ENCODE assay signal across 28 mouse cellular contexts in genomic region chr6:100030522-100030921, GRCm38 (mm10).
DNase-seq lines count a peak whose midpoint lies in the region; ATAC-seq and TF ChIP-seq lines count a peak whose summit lies in the region.
"Had no signal": no experiment of that assay in that cellular context is flagged by ENCODE, and none has a peak within 500 bp of the region (broad histone marks: within the 10 kb centered on the region; RNA-seq: fewer than 3 reads in every experiment).

No protein-coding gene starts in this region.

- peaks cover 4% of the 10 kb centered on the region for H3K4me1 ChIP-seq in embryonic facial prominence, embryonic 14.5 days (ENCODE audit: control insufficient read depth, insufficient read depth, low read length)
- H3K4me1 ChIP-seq in liver, embryonic 14.5 days (replicated peaks; ENCODE audit: control insufficient read depth in 2 of 2, insufficient read depth in 2 of 2, low read length in 1 of 2), result no peaks in the 10 kb centered on the region
- H3K4me1 ChIP-seq: heart, embryonic 10.5 days; heart, embryonic 15.5 days; stomach, embryonic 15.5 days had no signal

- no peak for TF ChIP-seq EP300 in liver, embryonic 14.5 days (IDR thresholded peaks at IDR 0.05; ENCODE audit: low read depth)

- no peak overlapping the region for H3K4me3 ChIP-seq in embryonic facial prominence, embryonic 14.5 days (ENCODE audit: low read depth, low read length)
- no peak overlapping the region for H3K4me3 ChIP-seq in liver, embryonic 14.5 days (ENCODE audit: insufficient read depth in 1 of 2, low read depth in 2 of 2, low read length in 2 of 2)
- H3K4me3 ChIP-seq: heart, embryonic 10.5 days; heart, embryonic 15.5 days; hindbrain, embryonic 12.5 days; layer of hippocampus, adult 2 months; midbrain, embryonic 12.5 days; stomach, embryonic 15.5 days had no signal

- no peak overlapping the region for H3K4me2 ChIP-seq in embryonic facial prominence, embryonic 14.5 days (ENCODE audit: low read depth, low read length)
- no peak overlapping the region for H3K4me2 ChIP-seq in liver, embryonic 14.5 days (ENCODE audit: low read depth)
- H3K4me2 ChIP-seq: heart, embryonic 15.5 days; hindbrain, embryonic 12.5 days; lung, embryonic 14.5 days; midbrain, embryonic 12.5 days; stomach, embryonic 15.5 days had no signal

- WGBS in embryonic facial prominence, embryonic 14.5 days, result 35% methylated on average over 2 of the region's 2 CpGs
- WGBS in liver, embryonic 14.5 days (ENCODE audit: insufficient replicate concordance), result 58% methylated on average over 2 of the region's 2 CpGs

- 0 out of 2 replicates have a peak, but pooled peaks have one; percentile 5 for ATAC-seq in embryonic facial prominence, embryonic 14.5 days (ENCODE audit: low read depth)
- no peak; the same call in 1 of the 2 replicates for ATAC-seq in liver, embryonic 14.5 days (ENCODE audit: insufficient read depth)
- no peak for ATAC-seq in erythroid progenitor cell, adult 5-6 weeks (replicated peaks; ENCODE audit: low FRiP score, poor library complexity, severe bottlenecking)
- ATAC-seq: activated CD4-positive, CD25-positive, alpha-beta regulatory T cell, adult 4 months; inflammation-experienced regulatory T-cells, adult 6 months had no signal

- peak; percentile 61 for DNase-seq in Muller cell, postnatal 12 days (ENCODE audit: inconsistent ontology term)
- DNase-seq in embryo, embryonic 10 days (ENCODE audit: low spot score), result peak; percentile 72
- DNase-seq in embryonic facial prominence, embryonic 14.5 days (ENCODE audit: low spot score), result no peak
- DNase-seq in liver, embryonic 14.5 days (ENCODE audit: low read depth in 3 of 3, low spot score in 3 of 3), result peak in 2 of 3 experiments; percentile 4 to 5
- DNase-seq in ovary, postnatal 36 days (ENCODE audit: low spot score), result no peak
- DNase-seq in urinary bladder, postnatal 14 days (ENCODE audit: low spot score), result no peak
- DNase-seq: adrenal gland, adult 2 months; adrenal gland, postnatal 36 days; B cell, adult 2 months; cerebellum, adult 2 months; cerebellum, postnatal 14 days; gastrocnemius, postnatal 25 days; heart, adult 11 months; kidney, adult 11 months; kidney, postnatal 25 days; lung, embryonic 14.5 days; lung, postnatal 14 days; retina, postnatal 1 day; right cerebral cortex, postnatal 14 days had no signal

- H3K27ac ChIP-seq in embryonic facial prominence, embryonic 14.5 days (replicated peaks; ENCODE audit: low read depth, low read length), result no peak overlapping the region
- no peak overlapping the region for H3K27ac ChIP-seq in liver, embryonic 14.5 days
- H3K27ac ChIP-seq: heart, embryonic 10.5 days; heart, embryonic 15.5 days; hindbrain, embryonic 12.5 days; layer of hippocampus, adult 2 months; midbrain, embryonic 12.5 days; stomach, embryonic 15.5 days had no signal

- no peak overlapping the region for H3K9ac ChIP-seq in embryonic facial prominence, embryonic 14.5 days (ENCODE audit: low read depth, low read length)
- H3K9ac ChIP-seq in liver, embryonic 14.5 days (replicated peaks), result no peak overlapping the region
- H3K9ac ChIP-seq: heart, embryonic 15.5 days; hindbrain, embryonic 12.5 days; lung, embryonic 14.5 days; midbrain, embryonic 12.5 days; stomach, embryonic 15.5 days had no signal

- no peaks in the 10 kb centered on the region for H3K36me3 ChIP-seq in embryonic facial prominence, embryonic 14.5 days (ENCODE audit: control insufficient read depth, insufficient read depth, low read length)
- no peaks in the 10 kb centered on the region for H3K36me3 ChIP-seq in liver, embryonic 14.5 days (replicated peaks; ENCODE audit: control insufficient read depth, insufficient read depth, low read depth)
- H3K36me3 ChIP-seq: heart, embryonic 10.5 days; heart, embryonic 15.5 days; hindbrain, embryonic 12.5 days; midbrain, embryonic 12.5 days; stomach, embryonic 15.5 days had no signal

- H3K9me3 ChIP-seq in embryonic facial prominence, embryonic 14.5 days (ENCODE audit: control insufficient read depth, low read length), result no peaks in the 10 kb centered on the region
- H3K9me3 ChIP-seq in liver, embryonic 14.5 days (ENCODE audit: control insufficient read depth, low read length), result no peaks in the 10 kb centered on the region
- H3K9me3 ChIP-seq: heart, embryonic 10.5 days; heart, embryonic 15.5 days; hindbrain, embryonic 12.5 days; midbrain, embryonic 12.5 days; stomach, embryonic 15.5 days had no signal

- TF ChIP-seq CTCF in liver, embryonic 14.5 days (IDR thresholded peaks at IDR 0.05; ENCODE audit: low read depth), result no peak

- H3K27me3 ChIP-seq in embryonic facial prominence, embryonic 14.5 days (replicated peaks; ENCODE audit: control insufficient read depth, insufficient read depth, low read length), result no peaks in the 10 kb centered on the region
- H3K27me3 ChIP-seq in liver, embryonic 14.5 days (ENCODE audit: control insufficient read depth, insufficient read depth, low read length), result no peaks in the 10 kb centered on the region
- H3K27me3 ChIP-seq: stomach, embryonic 15.5 days had no signal

Comparison
In these comparisons a context has a peak if more than half of its experiments do, and no peak if none do; other contexts are left out.
1. DNase-seq: peak in Muller cell, postnatal 12 days (single experiment), embryo, embryonic 10 days (single experiment) and liver, embryonic 14.5 days (2 of 3); none in embryonic facial prominence, embryonic 14.5 days (single experiment), ovary, postnatal 36 days (single experiment) and urinary bladder, postnatal 14 days (single experiment).